Mouse (Mus musculus) forebrain, embryonic 11.5 days (tissue): ENCODE data around the gene Actb. TPM values are rescaled to one million over a fixed set of nuclear protein-coding genes. Genes with fewer than 3 reads are reported as not detected.

Experiments
- ATAC-seq: fragments of 200-750 bp; cut with Nextera tagmentation; replicated peaks from 2 replicates; pipeline ENCODE4 v1.8.0; 2017; ENCODE audit warnings: moderate TSS enrichment; ENCODE audit not compliant: low FRiP score
- DNase-seq: peaks from one replicate; pipeline ENCODE4 v3.0.0-alpha.2; 2017; ENCODE audit warnings: low spot score
- H3K27ac ChIP-seq: fragments of 300-500 bp; sonication (generic); 2 replicates; pipeline ENCODE4 v1.5.1; 2014; ENCODE audit warnings: low read depth, low read length
- H3K27me3 ChIP-seq: fragments of 300-500 bp; sonication (generic); 2 replicates; pipeline ENCODE4 v1.6.1; 2014; ENCODE audit warnings: mild to moderate bottlenecking, low read length, mixed read lengths; ENCODE audit not compliant: control insufficient read depth, insufficient read depth
- H3K36me3 ChIP-seq: fragments of 300-500 bp; sonication (generic); 2 replicates; pipeline ENCODE4 v1.6.1; 2014; ENCODE audit warnings: mild to moderate bottlenecking, low read length, moderate library complexity, mixed read lengths; ENCODE audit not compliant: control insufficient read depth, insufficient read depth
- H3K4me1 ChIP-seq: fragments of 300-500 bp; sonication (generic); replicated peaks from 2 replicates; pipeline ENCODE4 v1.6.1; 2014; ENCODE audit warnings: low read length, mixed read lengths; ENCODE audit not compliant: control insufficient read depth, insufficient read depth
- H3K4me2 ChIP-seq: fragments of 300-500 bp; sonication (generic); 2 replicates; pipeline ENCODE4 v1.6.1; 2014; ENCODE audit warnings: low read depth, mild to moderate bottlenecking, low read length, moderate library complexity, mixed read lengths; ENCODE audit not compliant: severe bottlenecking
- H3K4me3 ChIP-seq: fragments of 300-500 bp; sonication (generic); 2 replicates; pipeline ENCODE4 v1.5.1; 2014; ENCODE audit warnings: low read depth, low read length
- H3K9ac ChIP-seq: fragments of 300-500 bp; sonication (generic); 2 replicates; pipeline ENCODE4 v1.6.1; 2014; ENCODE audit warnings: low read length
- H3K9me3 ChIP-seq: fragments of 300-500 bp; sonication (generic); 2 replicates; pipeline ENCODE4 v1.6.1; 2016; ENCODE audit warnings: low read length, mixed read lengths; ENCODE audit not compliant: control insufficient read depth
- WGBS: fragments of 180-500 bp; shearing (Covaris S2); extraction: QIAGEN DNeasy Blood & Tissue Kit; methylation state at CpG from one replicate; pipeline ENCODE4 v1.1.7; 2014; 5-methylcytosine and 5-hydroxymethylcytosine counted together
- polyA plus RNA-seq: library from polyadenylated mRNA; unstranded; fragments of >200 nt; fragmentation: Nextera tagmentation; extraction: Ambion mirVana; gene quantifications from 2 replicates; pipeline ENCODE4 v1.2.1, GENCODE M21; 2014

Actb gene
- polyA plus RNA-seq, 1 experiment from 2014 or later, result 13,526 TPM

- WGBS, result 48% methylated on average over 3 of the region's 3 CpGs
- H3K4me1 ChIP-seq, result no peaks in the 10 kb centered on the region; the same call in 1 of the 2 replicates
- H3K9ac ChIP-seq, result no peak overlapping the region
- no peak for DNase-seq
- H3K4me3 ChIP-seq, result no peak overlapping the region
- H3K36me3 ChIP-seq, result no peaks in the 10 kb centered on the region
- no peaks in the 10 kb centered on the region; the same call in 1 of the 2 replicates for H3K27me3 ChIP-seq
- H3K4me2 ChIP-seq, result no peak overlapping the region
- H3K27ac ChIP-seq, result no peak overlapping the region
- H3K9me3 ChIP-seq, result no peaks in the 10 kb centered on the region
- no peak for ATAC-seq
Observed at GRCm38 (mm10) chr5:142926940-142927228, 20.3 kb upstream of the Actb start.

- no peak for ATAC-seq
- 13% methylated on average over 13 of the region's 13 CpGs for WGBS
- no peak overlapping the region for H3K27ac ChIP-seq
Observed at GRCm38 (mm10) chr5:142926204-142926939, 19.8 kb upstream of the Actb start.

GRCm38 (mm10) chr5:142924336-142924959, 17.9 kb upstream of the Actb start:
- H3K9ac ChIP-seq, result no peak overlapping the region
- no peaks in the 10 kb centered on the region for H3K36me3 ChIP-seq
- no peak for ATAC-seq
- no peak overlapping the region for H3K4me3 ChIP-seq
- H3K9me3 ChIP-seq, result no peaks in the 10 kb centered on the region
- H3K27ac ChIP-seq, result no peak overlapping the region
- WGBS, result 83% methylated on average over 12 of the region's 12 CpGs
- H3K27me3 ChIP-seq, result no peaks in the 10 kb centered on the region; the same call in 1 of the 2 replicates
- no peaks in the 10 kb centered on the region; the same call in 1 of the 2 replicates for H3K4me1 ChIP-seq
- no peak overlapping the region for H3K4me2 ChIP-seq
- DNase-seq, result no peak

More at GRCm38 (mm10) chr5:142926204-142926939, 19.8 kb upstream of the Actb start:
- H3K9me3 ChIP-seq, result no peaks in the 10 kb centered on the region
- H3K4me2 ChIP-seq, result no peak overlapping the region
- H3K4me1 ChIP-seq, result no peaks in the 10 kb centered on the region; the same call in 1 of the 2 replicates
- H3K36me3 ChIP-seq, result no peaks in the 10 kb centered on the region
- peak; percentile 69 for DNase-seq
- H3K4me3 ChIP-seq, result no peak overlapping the region
- no peaks in the 10 kb centered on the region; the same call in 1 of the 2 replicates for H3K27me3 ChIP-seq
- no peak overlapping the region for H3K9ac ChIP-seq

- 91% methylated on average over 3 of the region's 3 CpGs for WGBS
- H3K4me3 ChIP-seq, result no peak overlapping the region
- no peaks in the 10 kb centered on the region for H3K9me3 ChIP-seq
- H3K4me1 ChIP-seq, result no peaks in the 10 kb centered on the region; the same call in 1 of the 2 replicates
- H3K9ac ChIP-seq, result no peak overlapping the region
- no peak for DNase-seq
- H3K36me3 ChIP-seq, result no peaks in the 10 kb centered on the region
- no peaks in the 10 kb centered on the region for H3K27me3 ChIP-seq
- no peak for ATAC-seq
- no peak overlapping the region for H3K4me2 ChIP-seq
- no peak overlapping the region for H3K27ac ChIP-seq
Observed at GRCm38 (mm10) chr5:142923781-142924180, 17.2 kb upstream of the Actb start.

- DNase-seq, result no peak
- Histone ChIP-seq H3K27me3 (no peaks in the 10 kb centered on the region), H3K9me3 (no peaks in the 10 kb centered on the region), H3K4me1 (no peaks in the 10 kb centered on the region; the same call in 1 of the 2 replicates), H3K4me2 (no peak overlapping the region), H3K9ac (no peak overlapping the region), H3K27ac (no peak overlapping the region), H3K4me3 (no peak overlapping the region), H3K36me3 (no peaks in the 10 kb centered on the region)
- WGBS, result 88% methylated on average over 5 of the region's 5 CpGs
- no peak for ATAC-seq
Observed at GRCm38 (mm10) chr5:142922251-142922650, 15.7 kb upstream of the Actb start.

- ATAC-seq, result no peak
Observed at GRCm38 (mm10) chr5:142921074-142921459, 14.5 kb upstream of the Actb start.

GRCm38 (mm10) chr5:142920311-142921073, 13.9 kb upstream of the Actb start:
- no peak overlapping the region for H3K27ac ChIP-seq
- no peak for DNase-seq
- no peak overlapping the region for H3K4me2 ChIP-seq
- H3K9ac ChIP-seq, result no peak overlapping the region
- ATAC-seq, result no peak
- no peak overlapping the region for H3K4me3 ChIP-seq
- no peaks in the 10 kb centered on the region for H3K9me3 ChIP-seq
- WGBS, result 68% methylated on average over 8 of the region's 8 CpGs
- no peaks in the 10 kb centered on the region for H3K27me3 ChIP-seq
- no peaks in the 10 kb centered on the region for H3K4me1 ChIP-seq
- no peaks in the 10 kb centered on the region for H3K36me3 ChIP-seq

More at GRCm38 (mm10) chr5:142921074-142921459, 14.5 kb upstream of the Actb start:
- Histone ChIP-seq H3K9me3 (no peaks in the 10 kb centered on the region), H3K27ac (no peak overlapping the region), H3K4me1 (no peaks in the 10 kb centered on the region), H3K4me3 (no peak overlapping the region), H3K27me3 (no peaks in the 10 kb centered on the region), H3K4me2 (no peak overlapping the region), H3K9ac (no peak overlapping the region), H3K36me3 (no peaks in the 10 kb centered on the region)
- 82% methylated on average over 6 of the region's 6 CpGs for WGBS
- DNase-seq, result no peak

- Histone ChIP-seq H3K36me3 (no peaks in the 10 kb centered on the region), H3K4me2 (no peak overlapping the region), H3K4me1 (no peaks in the 10 kb centered on the region), H3K9me3 (no peaks in the 10 kb centered on the region), H3K9ac (no peak overlapping the region), H3K27ac (no peak overlapping the region), H3K27me3 (no peaks in the 10 kb centered on the region), H3K4me3 (no peak overlapping the region)
- WGBS, result 95% methylated on average over 8 of the region's 8 CpGs
- DNase-seq (no peak), ATAC-seq (no peak)
Observed at GRCm38 (mm10) chr5:142917402-142917801, 10.8 kb upstream of the Actb start.
